Mouse (Mus musculus) stomach, embryonic 14.5 days (tissue): ENCODE measurements around the gene Mtmr3. TPM values are rescaled to one million over a fixed set of nuclear protein-coding genes. Genes with fewer than 3 reads are reported as not detected.

Experiments
- ATAC-seq: fragments of 200-750 bp; cut with Nextera tagmentation; 2 replicates; pipeline ENCODE4 v1.8.0; 2017; ENCODE audit warnings: low read depth, moderate TSS enrichment; ENCODE audit not compliant: insufficient number of reproducible peaks, insufficient read depth, low FRiP score
- H3K27ac ChIP-seq: fragments of 300-500 bp; sonication (generic); 2 replicates; pipeline ENCODE4 v1.5.1; 2014; ENCODE audit warnings: mild to moderate bottlenecking, low read length, moderate library complexity, mixed read lengths
- H3K27me3 ChIP-seq: fragments of 300-500 bp; sonication (generic); 2 replicates; pipeline ENCODE4 v1.6.1; 2014; ENCODE audit warnings: low read length, control low read depth, mixed read lengths; ENCODE audit not compliant: control insufficient read depth, insufficient read depth
- H3K36me3 ChIP-seq: fragments of 300-500 bp; sonication (generic); 2 replicates; pipeline ENCODE4 v1.6.1; 2014; ENCODE audit warnings: mild to moderate bottlenecking, control low read depth, low read length, moderate library complexity, mixed read lengths; ENCODE audit not compliant: control insufficient read depth, insufficient read depth
- H3K4me1 ChIP-seq: fragments of 300-500 bp; sonication (generic); 2 replicates; pipeline ENCODE4 v1.6.1; 2014; ENCODE audit warnings: low read length, control low read depth, mixed read lengths; ENCODE audit not compliant: control insufficient read depth, insufficient read depth
- H3K4me2 ChIP-seq: fragments of 300-500 bp; sonication (generic); replicated peaks from 2 replicates; pipeline ENCODE4 v1.6.1; 2014; ENCODE audit warnings: low read depth, low read length, control low read depth
- H3K4me3 ChIP-seq: fragments of 300-500 bp; sonication (generic); 2 replicates; pipeline ENCODE4 v1.5.1; 2014; ENCODE audit warnings: low read depth, low read length, control low read depth
- H3K9ac ChIP-seq: fragments of 300-500 bp; sonication (generic); replicated peaks from 2 replicates; pipeline ENCODE4 v1.6.1; 2014; ENCODE audit warnings: low read depth, mild to moderate bottlenecking, control low read depth, low read length, moderate library complexity, mixed read lengths
- H3K9me3 ChIP-seq: fragments of 300-500 bp; sonication (generic); 2 replicates; pipeline ENCODE4 v1.6.1; 2016; ENCODE audit warnings: low read depth, low read length, control low read depth; ENCODE audit not compliant: control insufficient read depth
- WGBS: fragments of 180-500 bp; shearing (Covaris S2); extraction: QIAGEN DNeasy Blood & Tissue Kit; methylation state at CpG from one replicate; pipeline ENCODE4 v1.1.7; 2014; 5-methylcytosine and 5-hydroxymethylcytosine counted together
- polyA plus RNA-seq: library from polyadenylated mRNA; unstranded; fragments of >200 nt; fragmentation: Nextera tagmentation; extraction: Ambion mirVana; gene quantifications from 2 replicates; pipeline ENCODE4 v1.2.1, GENCODE M21; 2014

Mtmr3 gene
- polyA plus RNA-seq, 1 experiment from 2014 or later: 31.1 TPM

DNA sequence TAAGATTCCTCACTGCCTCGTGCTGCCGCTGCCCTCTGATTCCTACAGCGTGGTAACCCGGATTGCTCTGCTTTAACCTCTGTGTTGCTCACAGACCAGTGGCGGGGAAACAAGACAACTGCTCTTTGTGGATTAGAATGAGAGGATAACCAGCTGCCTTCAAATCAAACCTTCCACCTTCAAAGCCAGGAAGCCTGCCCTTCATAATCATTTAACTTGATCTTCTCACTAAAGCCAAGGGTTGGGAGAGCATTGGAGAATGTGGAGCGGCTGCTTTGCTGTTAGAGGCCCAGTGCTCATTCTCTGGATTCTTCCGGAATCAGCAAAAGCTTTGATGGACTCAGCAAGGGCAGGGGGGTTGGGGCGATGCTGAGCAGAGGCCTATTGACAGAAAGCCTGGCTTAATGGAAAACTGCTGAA, 35.2 kb upstream of the Mtmr3 start:
- no peaks in the 10 kb centered on the region for H3K36me3 ChIP-seq
- no peak overlapping the region for H3K9ac ChIP-seq
- ATAC-seq: no peak
- peaks cover 10% of the 10 kb centered on the region; the same call in 1 of the 2 replicates for H3K4me1 ChIP-seq
- no peaks in the 10 kb centered on the region for H3K27me3 ChIP-seq
- no peaks in the 10 kb centered on the region for H3K9me3 ChIP-seq
- 8% methylated on average over 8 of the region's 8 CpGs for WGBS
- 0 out of 2 replicates have a peak overlapping the region, but pooled peaks have one; percentile 17 for H3K27ac ChIP-seq
- H3K4me3 ChIP-seq: no peak overlapping the region
- no peak overlapping the region for H3K4me2 ChIP-seq

DNA sequence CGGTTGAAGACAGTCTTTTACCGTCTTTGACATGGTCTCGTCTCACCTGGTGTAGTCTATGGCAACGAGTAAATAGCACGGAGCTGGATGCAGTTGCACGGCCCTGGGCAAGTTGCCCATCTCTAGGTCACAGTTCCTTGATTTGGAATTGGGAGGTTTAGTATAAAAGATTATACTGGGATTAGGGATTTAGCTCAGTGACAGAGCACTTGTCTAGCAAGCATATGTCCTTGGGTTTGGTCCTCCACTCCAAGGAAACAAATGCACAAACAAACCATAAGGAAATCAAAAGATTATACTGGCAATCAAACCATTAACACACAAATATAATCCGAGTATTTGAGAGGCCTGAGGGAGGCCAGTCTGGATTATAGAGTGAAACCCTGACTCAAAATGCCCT, 33.0 kb upstream of the Mtmr3 start:
- H3K27ac ChIP-seq: no peak overlapping the region
- no peaks in the 10 kb centered on the region for H3K9me3 ChIP-seq
- H3K36me3 ChIP-seq: no peaks in the 10 kb centered on the region

DNA sequence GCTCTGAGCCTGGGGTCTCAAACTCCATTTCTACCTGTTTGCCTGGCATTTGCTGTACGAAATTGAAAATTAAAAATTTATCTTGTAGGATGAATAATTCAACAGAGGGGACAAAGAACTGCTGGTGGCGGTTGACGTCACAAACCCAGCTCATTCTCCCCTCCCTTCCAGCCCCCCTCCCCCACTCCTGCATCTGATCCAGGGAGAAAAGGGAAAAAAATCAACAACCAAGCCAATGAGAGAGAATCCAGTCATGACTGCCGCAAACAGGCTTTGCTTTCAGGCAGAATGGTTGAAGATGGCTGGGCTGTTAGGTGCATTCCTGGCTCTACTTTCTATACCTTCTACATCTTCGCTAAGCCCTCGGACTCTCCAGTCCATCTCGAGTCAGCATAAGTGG, 31.3 kb upstream of the Mtmr3 start:
- no peak overlapping the region for H3K9ac ChIP-seq
- no peaks in the 10 kb centered on the region for H3K36me3 ChIP-seq
- 73% methylated on average over 7 of the region's 7 CpGs for WGBS
- H3K4me2 ChIP-seq: no peak overlapping the region
- ATAC-seq: no peak
- H3K4me3 ChIP-seq: no peak overlapping the region
- no peaks in the 10 kb centered on the region for H3K27me3 ChIP-seq
- H3K9me3 ChIP-seq: no peaks in the 10 kb centered on the region
- peaks cover 10% of the 10 kb centered on the region; the same call in 1 of the 2 replicates for H3K4me1 ChIP-seq
- no peak overlapping the region for H3K27ac ChIP-seq

More for the DNA sequence above, 33.0 kb upstream of the Mtmr3 start:
- Histone ChIP-seq H3K4me3 (no peak overlapping the region), H3K4me1 (peaks cover 10% of the 10 kb centered on the region; the same call in 1 of the 2 replicates), H3K9ac (no peak overlapping the region), H3K27me3 (no peaks in the 10 kb centered on the region), H3K4me2 (no peak overlapping the region)
- no peak for ATAC-seq
- 81% methylated on average over 7 of the region's 7 CpGs for WGBS

DNA sequence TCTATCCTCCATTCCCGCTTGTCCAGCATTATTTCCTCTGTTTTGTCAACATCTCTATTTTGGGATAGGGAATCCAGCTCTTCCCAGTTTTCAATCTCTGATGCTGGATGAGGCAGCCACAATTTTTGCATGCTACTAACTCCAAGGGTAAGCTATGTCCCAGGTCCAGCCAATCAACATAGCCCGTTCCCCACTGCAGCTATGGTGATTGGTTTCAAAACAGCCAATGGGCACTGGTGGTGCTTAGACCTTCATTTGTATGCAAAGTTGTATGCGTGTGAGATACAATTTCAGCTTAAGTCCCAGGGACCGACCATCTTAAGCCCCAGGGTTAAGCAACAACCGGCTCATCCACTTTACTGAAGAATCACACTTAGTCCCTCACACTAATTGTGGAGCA, 28.3 kb upstream of the Mtmr3 start:
- Histone ChIP-seq H3K27me3 (no peaks in the 10 kb centered on the region), H3K36me3 (no peaks in the 10 kb centered on the region), H3K4me2 (no peak overlapping the region), H3K4me1 (no peaks in the 10 kb centered on the region), H3K4me3 (no peak overlapping the region), H3K9ac (no peak overlapping the region), H3K27ac (no peak overlapping the region), H3K9me3 (no peaks in the 10 kb centered on the region)
- ATAC-seq: no peak
- WGBS: 65% methylated on average over 5 of the region's 5 CpGs

DNA sequence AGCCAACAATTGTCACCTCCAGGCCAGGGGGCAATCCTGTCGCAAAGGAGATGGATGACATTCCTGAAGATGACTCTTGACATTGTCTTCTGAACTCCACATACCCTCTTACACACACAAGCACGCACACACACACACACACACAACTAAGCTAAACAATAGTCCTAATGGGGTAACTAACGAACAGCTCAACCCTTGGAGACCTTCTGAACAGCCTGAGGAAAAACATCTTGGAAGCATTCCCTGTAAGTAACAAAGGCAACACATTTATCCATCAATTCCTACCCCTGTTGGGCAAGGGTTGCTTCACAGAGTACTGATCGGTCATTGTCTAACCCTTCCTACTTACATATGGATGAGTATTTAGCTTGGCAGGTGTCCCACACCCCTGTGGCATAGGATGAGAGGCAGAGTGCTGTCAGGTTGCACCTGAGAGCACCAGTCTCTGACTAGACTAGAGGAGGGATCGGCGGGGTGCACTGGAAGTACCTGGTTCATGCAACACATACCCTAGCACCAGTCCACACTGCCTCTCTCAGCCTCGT, 27.9 kb upstream of the Mtmr3 start:
- H3K4me1 ChIP-seq: no peaks in the 10 kb centered on the region
- no peak overlapping the region for H3K4me3 ChIP-seq
- H3K27me3 ChIP-seq: no peaks in the 10 kb centered on the region
- ATAC-seq: no peak
- no peak overlapping the region for H3K4me2 ChIP-seq
- H3K9me3 ChIP-seq: no peaks in the 10 kb centered on the region
- H3K9ac ChIP-seq: no peak overlapping the region
- no peak overlapping the region for H3K27ac ChIP-seq
- 66% methylated on average over 7 of the region's 7 CpGs for WGBS
- no peaks in the 10 kb centered on the region for H3K36me3 ChIP-seq

DNA sequence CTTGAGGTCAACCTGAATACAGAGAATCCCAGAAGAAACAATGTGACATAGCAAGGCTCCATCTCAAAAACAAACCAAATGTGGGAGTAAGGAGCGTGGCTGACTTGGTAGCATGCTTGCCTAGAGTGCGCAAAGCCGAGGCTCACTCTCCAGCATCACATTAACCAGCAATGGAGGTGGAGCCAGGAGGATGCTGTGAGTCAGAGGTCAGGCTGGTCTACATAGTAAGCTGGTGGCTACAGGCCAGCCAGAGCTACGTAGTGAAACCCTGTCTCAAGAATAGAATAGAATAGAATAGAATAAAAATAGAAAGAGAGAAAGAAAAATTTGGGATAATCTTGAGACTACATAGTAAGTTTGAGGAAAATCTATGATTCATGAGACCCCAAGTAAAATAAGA, 27.2 kb upstream of the Mtmr3 start:
- H3K4me2 ChIP-seq: no peak overlapping the region

DNA sequence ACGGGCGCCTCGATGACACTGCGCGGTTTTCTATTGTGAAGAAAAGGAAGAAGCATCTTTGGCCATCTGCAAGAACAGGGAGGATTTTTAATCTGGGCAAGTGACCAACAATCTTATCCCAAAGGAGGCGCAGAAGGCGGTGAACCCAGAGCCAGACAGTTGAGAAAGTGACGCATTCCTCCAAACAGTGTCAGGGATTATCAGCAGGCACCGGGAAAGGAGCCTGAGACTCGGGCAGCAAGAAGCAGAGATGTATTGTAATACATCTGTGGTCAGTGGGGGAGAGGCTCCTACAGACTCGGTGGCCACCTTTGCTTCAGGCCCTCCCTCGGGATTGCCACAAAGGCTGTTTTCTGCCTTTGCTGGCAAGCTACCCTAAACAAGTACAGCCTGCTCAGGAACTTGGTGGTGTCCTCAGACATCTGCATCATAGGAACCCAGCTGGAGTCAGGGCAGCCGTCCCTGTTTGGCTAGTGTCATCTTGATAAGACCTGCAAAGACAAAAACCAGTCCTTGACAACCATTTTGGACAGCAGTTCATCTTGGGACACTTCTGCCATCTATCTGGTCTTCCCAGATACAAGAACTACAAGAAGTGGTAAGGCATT, 25.9 kb upstream of the Mtmr3 start:
- no peak overlapping the region for H3K4me3 ChIP-seq
- no peak overlapping the region for H3K4me2 ChIP-seq
- no peaks in the 10 kb centered on the region for H3K4me1 ChIP-seq
- H3K27ac ChIP-seq: no peak overlapping the region
- no peak overlapping the region for H3K9ac ChIP-seq
- H3K27me3 ChIP-seq: no peaks in the 10 kb centered on the region
- no peaks in the 10 kb centered on the region for H3K9me3 ChIP-seq
- 51% methylated on average over 13 of the region's 13 CpGs for WGBS
- no peaks in the 10 kb centered on the region for H3K36me3 ChIP-seq
- no peak for ATAC-seq

More for the DNA sequence above, 27.2 kb upstream of the Mtmr3 start:
- Histone ChIP-seq H3K36me3 (no peaks in the 10 kb centered on the region), H3K27me3 (no peaks in the 10 kb centered on the region), H3K27ac (no peak overlapping the region), H3K4me1 (no peaks in the 10 kb centered on the region), H3K9ac (no peak overlapping the region), H3K9me3 (no peaks in the 10 kb centered on the region), H3K4me3 (no peak overlapping the region)
- WGBS: 66% methylated on average over 4 of the region's 4 CpGs
- no peak for ATAC-seq

DNA sequence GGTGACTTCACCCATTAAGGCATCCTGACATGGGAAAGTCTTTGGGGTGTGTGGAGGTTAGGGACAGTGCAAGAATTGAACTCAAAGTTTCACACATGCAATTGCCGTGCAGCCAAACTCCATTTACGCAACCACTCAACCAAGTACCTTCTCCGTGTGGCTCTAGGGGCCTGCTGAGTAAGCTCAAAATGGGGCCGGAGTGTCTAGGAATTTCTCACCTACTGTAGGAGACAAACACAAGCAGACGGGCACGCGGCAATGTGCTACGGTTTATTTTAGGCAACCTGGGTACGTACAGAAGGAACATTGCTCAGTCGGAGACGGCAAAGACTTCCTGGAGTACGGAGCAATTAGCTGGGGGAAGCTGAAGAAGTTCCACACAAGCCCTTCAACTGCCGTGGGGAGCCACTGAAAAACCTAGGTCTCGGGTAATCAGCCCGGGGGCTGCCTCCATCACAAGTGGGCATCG, 25.4 kb upstream of the Mtmr3 start, which contains the start of gene Gm11032:
TSS of gene Gm11032 (plus strand) at position 51 of the 469 bp plus-strand sequence.
- 76% methylated on average over 16 of the region's 16 CpGs for WGBS
- H3K4me1 ChIP-seq: no peaks in the 10 kb centered on the region
- ATAC-seq: no peak

More for the DNA sequence above, 25.4 kb upstream of the Mtmr3 start, which contains the start of gene Gm11032:
- Histone ChIP-seq H3K27me3 (no peaks in the 10 kb centered on the region), H3K9me3 (no peaks in the 10 kb centered on the region), H3K9ac (no peak within 1 kb of the TSS), H3K27ac (no peak within 1 kb of the TSS), H3K36me3 (no peaks in the 10 kb centered on the region), H3K4me3 (no peak within 1 kb of the TSS), H3K4me2 (no peak within 1 kb of the TSS)
